ENCODE assay signal across 9 mouse cellular contexts in genomic region chr2:128373363-128374252, GRCm38 (mm10).
DNase-seq lines count a peak whose midpoint lies in the region; ATAC-seq and TF ChIP-seq lines count a peak whose summit lies in the region.
"Had no signal": no experiment of that assay in that cellular context is flagged by ENCODE, and none has a peak within 500 bp of the region (broad histone marks: within the 10 kb centered on the region; RNA-seq: fewer than 3 reads in every experiment).

No protein-coding gene starts in this region.

- peaks cover 52 to 96% of the 10 kb centered on the region in 2 experiments for H3K4me1 ChIP-seq in CH12.LX (ENCODE audit: control insufficient read depth in 1 of 2, insufficient read depth in 2 of 2)
- peaks cover 74% of the 10 kb centered on the region for H3K4me1 ChIP-seq in megakaryocyte, embryonic 14.5 days

- H3K27ac ChIP-seq in CH12.LX (ENCODE audit: insufficient read depth, low read depth) = 0 out of 2 replicates have a peak overlapping the region, but pooled peaks have one; percentile 2
- H3K27ac ChIP-seq: embryonic facial prominence, embryonic 13.5 days had no signal

- no peak for TF ChIP-seq CTCF in CH12.LX (conservative IDR thresholded peaks at IDR 0.05 in 1 of 2, IDR thresholded peaks at IDR 0.05 in 1 of 2; ENCODE audit: low read depth in 2 of 2, low read length in 2 of 2)

- H3K79me2 ChIP-seq in CH12.LX (replicated peaks; ENCODE audit: control insufficient read depth, extremely low read depth, insufficient read depth, poor library complexity, severe bottlenecking) = no peaks in the 10 kb centered on the region; the same call in 1 of the 2 replicates

- no peaks in the 10 kb centered on the region for H3K27me3 ChIP-seq in CH12.LX (replicated peaks)
- no peaks in the 10 kb centered on the region for H3K27me3 ChIP-seq in megakaryocyte, embryonic 14.5 days (replicated peaks)
- H3K27me3 ChIP-seq: embryonic facial prominence, embryonic 13.5 days had no signal

- peak overlapping the region; percentile 34; the same call in 1 of the 2 replicates for H3K4me2 ChIP-seq in CH12.LX (ENCODE audit: insufficient read depth, low read depth, poor library complexity, severe bottlenecking)
- H3K4me2 ChIP-seq: embryonic facial prominence, embryonic 13.5 days had no signal

- peaks cover 0 to 11% of the 10 kb centered on the region in 2 experiments for H3K36me3 ChIP-seq in CH12.LX (replicated peaks in 1 of 2; ENCODE audit: control insufficient read depth in 1 of 2, insufficient read depth in 1 of 2, low read length in 1 of 2)
- H3K36me3 ChIP-seq in megakaryocyte, embryonic 14.5 days (replicated peaks; ENCODE audit: low read length) = peaks cover 13% of the 10 kb centered on the region
- H3K36me3 ChIP-seq: embryonic facial prominence, embryonic 13.5 days had no signal

- DNase-seq in heart, adult 8-10 months (ENCODE audit: low spot score) = peak; percentile 49
- DNase-seq in heart, postnatal 4 days = no peak
- DNase-seq in CH12.LX (ENCODE audit: extremely low read depth) = no peak
- DNase-seq in T-cell, adult 2 months (ENCODE audit: low spot score) = no peak
- no peak for DNase-seq in right cerebral cortex, postnatal 4 days
- DNase-seq in embryo, embryonic 9.5 days (ENCODE audit: extremely low spot score) = no peak

- no peak for TF ChIP-seq POLR2A in CH12.LX (IDR thresholded peaks at IDR 0.05; ENCODE audit: low read depth, low read length)

- in situ Hi-C loops in CH12.LX (cut with MboI; ENCODE audit: low pct_ligation_motif_present, low pct_unique_long_range_greater_than_20kb, low sequenced_read_pairs) = no loop called here

- ATAC-seq in granulocyte monocyte progenitor cell, adult 5-6 weeks (replicated peaks; ENCODE audit: poor library complexity, severe bottlenecking) = peak; percentile 96

- H3K9me3 ChIP-seq in CH12.LX (replicated peaks; ENCODE audit: low read length) = peaks cover 4% of the 10 kb centered on the region
- no peaks in the 10 kb centered on the region for H3K9me3 ChIP-seq in megakaryocyte, embryonic 14.5 days
- H3K9me3 ChIP-seq: embryonic facial prominence, embryonic 13.5 days had no signal

- H3K4me3 ChIP-seq in CH12.LX (replicated peaks in 1 of 3; ENCODE audit: low read depth in 2 of 3, low read length in 2 of 3, poor library complexity in 1 of 3) = peak overlapping the region in 1 of 3 experiments; percentile 18
- H3K4me3 ChIP-seq in megakaryocyte, embryonic 14.5 days (replicated peaks) = peak overlapping the region; percentile 12
- H3K4me3 ChIP-seq: embryonic facial prominence, embryonic 13.5 days had no signal

- peak; percentile 46; the same call in 1 of the 2 replicates for TF ChIP-seq EP300 in CH12.LX (IDR thresholded peaks at IDR 0.05; ENCODE audit: low read length)

- dilution Hi-C loops in CH12.LX (cut with MboI; ENCODE audit: extremely low pct_ligation_motif_present, extremely low pct_unique_long_range_greater_than_20kb, low sequenced_read_pairs) = no loop called here

- no peak overlapping the region for H3K9ac ChIP-seq in CH12.LX (ENCODE audit: insufficient read depth, low read depth)
- H3K9ac ChIP-seq: embryonic facial prominence, embryonic 13.5 days had no signal

- TF ChIP-seq RAD21 in CH12.LX (IDR thresholded peaks at IDR 0.05; ENCODE audit: low read depth, low read length) = no peak; the same call in 1 of the 2 replicates

TF ChIP-seq in CH12.LX, 34 proteins besides CTCF, POLR2A, EP300 and RAD21:
- TF ChIP-seq SMC3 (IDR thresholded peaks at IDR 0.05; ENCODE audit: low read depth, low read length) (no peak), ZKSCAN1 (IDR thresholded peaks at IDR 0.05; ENCODE audit: borderline replicate concordance, low read depth, low read length) (no peak), GABPA (IDR thresholded peaks at IDR 0.05; ENCODE audit: insufficient replicate concordance, low read depth, low read length) (no peak), NELFE (IDR thresholded peaks at IDR 0.05; ENCODE audit: low read depth, low read length) (no peak), ETS1 (conservative IDR thresholded peaks at IDR 0.05; ENCODE audit: low read depth, low read length) (0 out of 2 replicates have a peak, but pooled peaks have one; percentile 32), ELF1 (IDR thresholded peaks at IDR 0.05; ENCODE audit: low read depth, low read length) (peak; percentile 44; the same call in 1 of the 2 replicates), JUN (IDR thresholded peaks at IDR 0.05; ENCODE audit: insufficient read depth, low read depth, low read length) (no peak), TCF12 (IDR thresholded peaks at IDR 0.05; ENCODE audit: low read depth, low read length) (0 out of 2 replicates have a peak, but pooled peaks have one; percentile 22)
